Mouse (Mus musculus) embryonic facial prominence, embryonic 15.5 days (tissue): Measurements from ENCODE around the gene Adarb1. TPM values are rescaled to one million over a fixed set of nuclear protein-coding genes. Genes with fewer than 3 reads are reported as not detected.
"Not testable (repeated sequence)": the region's sequence is repeated elsewhere in the genome, so short reads cannot be mapped to it uniquely, and the experiment has no call there.

Source experiments
- ATAC-seq: fragments of 200-750 bp; cut with Nextera tagmentation; 2 replicates; pipeline ENCODE4 v1.8.0; 2017; ENCODE audit warnings: low read depth, moderate TSS enrichment; ENCODE audit not compliant: insufficient number of reproducible peaks, low FRiP score, low TSS enrichment
- H3K27ac ChIP-seq: fragments of 300-500 bp; sonication (generic); replicated peaks from 2 replicates; pipeline ENCODE4 v1.5.1; 2015; ENCODE audit warnings: mild to moderate bottlenecking, inconsistent platforms
- H3K27me3 ChIP-seq: fragments of 300-500 bp; sonication (generic); 2 replicates; pipeline ENCODE4 v1.6.1; 2015; ENCODE audit warnings: inconsistent platforms
- H3K36me3 ChIP-seq: fragments of 300-500 bp; sonication (generic); 2 replicates; pipeline ENCODE4 v1.6.1; 2015; ENCODE audit warnings: mild to moderate bottlenecking, inconsistent platforms
- H3K4me1 ChIP-seq: fragments of 300-500 bp; sonication (generic); 2 replicates; pipeline ENCODE4 v1.6.1; 2015; ENCODE audit warnings: inconsistent platforms
- H3K4me2 ChIP-seq: fragments of 300-500 bp; sonication (generic); replicated peaks from 2 replicates; pipeline ENCODE4 v1.6.1; 2015; ENCODE audit warnings: mild to moderate bottlenecking, inconsistent platforms
- H3K4me3 ChIP-seq: fragments of 300-500 bp; sonication (generic); replicated peaks from 2 replicates; pipeline ENCODE4 v1.5.1; 2015; ENCODE audit warnings: mild to moderate bottlenecking, inconsistent platforms
- H3K9ac ChIP-seq: fragments of 300-500 bp; sonication (generic); 2 replicates; pipeline ENCODE4 v1.6.1; 2015; ENCODE audit warnings: inconsistent platforms
- H3K9me3 ChIP-seq: fragments of 300-500 bp; sonication (generic); replicated peaks from 2 replicates; pipeline ENCODE4 v1.6.1; 2016; ENCODE audit warnings: inconsistent platforms
- WGBS: fragments of 180-500 bp; shearing (Covaris S2); methylation state at CpG from one replicate; pipeline ENCODE4 v1.1.7; 2015; 5-methylcytosine and 5-hydroxymethylcytosine counted together
- polyA plus RNA-seq: library from polyadenylated mRNA; unstranded; fragments of >200 nt; fragmentation: Nextera tagmentation; extraction: Ambion mirVana; gene quantifications from 2 replicates; pipeline ENCODE4 v1.2.1, GENCODE M21; 2015

The Adarb1 gene
- polyA plus RNA-seq, 1 experiment from 2014 or later: 5.2 TPM

- Histone ChIP-seq H3K9ac (no peak overlapping the region), H3K9me3 (no peaks in the 10 kb centered on the region), H3K4me1 (peaks cover 10% of the 10 kb centered on the region; the same call in 1 of the 2 replicates), H3K27me3 (no peaks in the 10 kb centered on the region), H3K36me3 (no peaks in the 10 kb centered on the region), H3K27ac (no peak overlapping the region), H3K4me3 (no peak overlapping the region), H3K4me2 (no peak overlapping the region)
- 68% methylated on average over 8 of the region's 8 CpGs for WGBS
- ATAC-seq: no peak
These were observed 128.5 kb downstream of the Adarb1 start for GRCm38 (mm10) chr10:77289559-77289958.

DNA sequence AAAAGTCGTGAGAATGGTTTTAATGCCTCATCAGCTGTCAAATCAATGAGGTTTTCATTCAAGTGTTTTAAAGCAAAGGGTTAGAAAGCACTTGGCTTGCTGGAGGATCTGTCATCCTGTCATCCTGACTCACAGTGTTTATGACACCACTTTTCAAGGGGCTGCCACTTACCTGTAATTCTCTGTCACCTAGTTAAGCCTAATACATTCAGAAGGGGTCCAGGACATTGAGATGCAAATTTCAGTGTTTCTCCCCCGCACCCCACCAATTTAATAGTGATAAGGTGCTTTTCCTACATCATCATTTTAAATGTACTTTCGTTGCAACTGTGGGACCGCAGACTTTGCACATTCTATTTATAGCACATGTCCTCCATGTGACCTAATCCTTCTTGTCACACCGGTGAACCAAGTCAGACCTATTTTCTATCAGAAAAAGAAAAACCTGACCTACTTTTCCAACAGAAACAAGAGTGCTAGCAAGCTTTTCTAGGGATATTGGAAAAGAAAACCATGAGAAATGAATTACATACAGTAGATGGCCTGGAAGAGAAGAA is 129.4 kb downstream of the Adarb1 start:
- no peaks in the 10 kb centered on the region for H3K27me3 ChIP-seq
- no peak overlapping the region; the same call in 1 of the 2 replicates for H3K4me2 ChIP-seq
- WGBS: 28% methylated on average over 5 of the region's 5 CpGs
- no peaks in the 10 kb centered on the region for H3K36me3 ChIP-seq
- no peak overlapping the region for H3K4me3 ChIP-seq
- no peaks in the 10 kb centered on the region for H3K9me3 ChIP-seq
- H3K27ac ChIP-seq: no peak overlapping the region
- no peak overlapping the region for H3K9ac ChIP-seq
- H3K4me1 ChIP-seq: peaks cover 10% of the 10 kb centered on the region; the same call in 1 of the 2 replicates
- no peak for ATAC-seq

GRCm38 (mm10) chr10:77287626-77288025 is 130.4 kb downstream of the Adarb1 start:
- ATAC-seq: no peak
- 62% methylated on average over 8 of the region's 8 CpGs for WGBS
- no peak overlapping the region for H3K27ac ChIP-seq

DNA sequence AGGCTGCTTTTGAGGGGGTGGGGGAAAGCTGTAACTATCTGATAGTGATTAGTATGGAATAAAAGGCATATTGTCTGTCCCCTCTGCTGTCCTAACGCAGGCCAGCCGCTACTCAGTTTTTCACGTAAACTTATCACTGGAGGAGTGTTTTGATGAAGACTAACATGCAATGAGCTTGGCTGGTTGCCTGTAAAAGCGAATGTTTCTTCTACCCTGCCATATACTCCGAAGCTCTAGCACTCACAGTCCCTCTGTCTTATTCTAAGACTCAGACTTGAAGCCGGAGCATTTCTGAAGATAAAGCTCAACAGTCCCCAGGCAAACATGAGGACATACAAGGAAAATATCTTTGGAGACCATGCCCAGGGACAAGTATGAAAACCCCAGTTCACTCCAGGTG is 133.2 kb downstream of the Adarb1 start:
- Histone ChIP-seq H3K27me3 (peaks cover 7% of the 10 kb centered on the region; the same call in 1 of the 2 replicates), H3K9ac (no peak overlapping the region), H3K4me3 (no peak overlapping the region), H3K9me3 (no peaks in the 10 kb centered on the region), H3K27ac (no peak overlapping the region), H3K36me3 (no peaks in the 10 kb centered on the region), H3K4me2 (no peak overlapping the region), H3K4me1 (peaks cover 10% of the 10 kb centered on the region; the same call in 1 of the 2 replicates)
- ATAC-seq: no peak
- 49% methylated on average over 6 of the region's 6 CpGs for WGBS

More at GRCm38 (mm10) chr10:77287626-77288025, 130.4 kb downstream of the Adarb1 start:
- Histone ChIP-seq H3K4me2 (no peak overlapping the region), H3K4me1 (peaks cover 10% of the 10 kb centered on the region; the same call in 1 of the 2 replicates), H3K27me3 (no peaks in the 10 kb centered on the region), H3K9ac (no peak overlapping the region), H3K36me3 (no peaks in the 10 kb centered on the region), H3K9me3 (no peaks in the 10 kb centered on the region), H3K4me3 (no peak overlapping the region)

- H3K27me3 ChIP-seq: peaks cover 7% of the 10 kb centered on the region; the same call in 1 of the 2 replicates
- H3K4me3 ChIP-seq: no peak overlapping the region
- ATAC-seq: no peak
- no peak overlapping the region for H3K4me2 ChIP-seq
- H3K27ac ChIP-seq: no peak overlapping the region
- 17% methylated on average over 6 of the region's 6 CpGs for WGBS
- no peak overlapping the region for H3K9ac ChIP-seq
- H3K36me3 ChIP-seq: no peaks in the 10 kb centered on the region
- no peaks in the 10 kb centered on the region for H3K9me3 ChIP-seq
- H3K4me1 ChIP-seq: no peaks in the 10 kb centered on the region
These were observed 135.2 kb downstream of the Adarb1 start for GRCm38 (mm10) chr10:77282822-77283221.

- H3K9ac ChIP-seq, ATAC-seq, H3K9me3 ChIP-seq, H3K27me3 ChIP-seq, H3K36me3 ChIP-seq, H3K4me3 ChIP-seq, H3K4me1 ChIP-seq, H3K4me2 ChIP-seq, H3K27ac ChIP-seq: not testable (repeated sequence)
- WGBS: 48% methylated on average over 1 of the region's 1 CpGs
These were observed 136.0 kb downstream of the Adarb1 start for GRCm38 (mm10) chr10:77282085-77282484.

DNA sequence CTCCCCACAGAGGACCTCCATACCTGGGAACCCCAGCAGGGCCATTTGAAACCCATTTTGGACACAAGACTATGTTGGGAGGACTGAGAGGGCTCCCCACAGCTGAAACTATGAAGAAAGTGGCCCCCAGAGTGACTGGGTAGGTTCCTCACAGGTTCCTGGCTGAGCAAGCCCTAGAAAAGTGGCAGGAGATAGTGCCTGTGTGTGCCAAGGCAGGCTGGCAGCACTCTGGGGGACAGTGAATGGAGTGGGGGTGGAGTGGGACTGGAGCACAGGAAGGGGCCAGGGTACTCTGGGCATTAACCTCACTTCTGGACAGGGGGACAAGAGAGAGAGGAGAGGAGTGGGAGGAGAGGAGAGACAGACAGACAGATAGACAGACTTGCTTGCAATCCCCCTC is 144.3 kb downstream of the Adarb1 start:
- Histone ChIP-seq H3K9ac (no peak overlapping the region), H3K4me1 (no peaks in the 10 kb centered on the region), H3K36me3 (peaks cover 20% of the 10 kb centered on the region), H3K4me3 (no peak overlapping the region), H3K9me3 (no peaks in the 10 kb centered on the region), H3K4me2 (no peak overlapping the region), H3K27me3 (no peaks in the 10 kb centered on the region), H3K27ac (no peak overlapping the region)
- no peak for ATAC-seq

DNA sequence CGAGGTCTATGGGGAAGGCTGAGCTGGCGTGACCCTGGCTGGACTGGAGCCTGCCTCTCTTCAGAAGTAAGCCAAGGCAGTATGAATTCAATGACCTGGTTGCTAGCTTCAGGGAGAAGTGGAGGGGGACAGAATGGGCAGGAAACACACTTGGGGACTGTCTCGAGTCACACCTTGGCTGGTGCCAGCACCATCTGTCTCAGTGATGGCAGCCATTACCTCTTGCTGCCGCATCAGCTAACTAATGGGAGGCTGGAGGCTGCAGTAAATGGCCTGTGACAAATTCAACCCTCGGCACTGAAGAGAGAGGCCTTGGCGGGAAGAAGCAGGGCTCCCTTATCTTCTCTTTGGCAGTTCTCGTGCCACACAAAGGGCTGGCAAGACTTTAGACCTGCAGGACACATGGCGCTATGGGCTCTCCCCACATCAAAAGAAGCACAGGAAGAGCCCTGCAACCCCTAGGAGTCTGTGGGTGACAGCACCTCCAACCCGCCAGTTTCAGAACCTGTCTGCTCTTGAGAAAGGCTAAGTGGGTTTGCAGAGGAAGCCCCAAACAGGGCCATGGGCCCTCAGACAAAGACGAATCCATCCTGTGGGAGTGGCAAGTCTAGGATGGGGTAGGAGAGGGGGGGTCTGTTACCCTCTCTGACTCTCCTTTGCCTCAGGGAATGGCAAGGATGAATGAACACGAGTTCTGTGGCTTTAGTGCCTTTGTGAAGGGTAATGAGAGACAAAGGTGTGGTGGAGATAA is 144.9 kb downstream of the Adarb1 start:
- H3K4me1 ChIP-seq: no peaks in the 10 kb centered on the region
- no peak for ATAC-seq
- WGBS: 63% methylated on average over 11 of the region's 11 CpGs
- H3K9me3 ChIP-seq: no peaks in the 10 kb centered on the region
- no peak overlapping the region for H3K9ac ChIP-seq
- peaks cover 26% of the 10 kb centered on the region for H3K36me3 ChIP-seq
- no peak overlapping the region for H3K27ac ChIP-seq
- no peak overlapping the region for H3K4me2 ChIP-seq
- H3K27me3 ChIP-seq: no peaks in the 10 kb centered on the region
- H3K4me3 ChIP-seq: no peak overlapping the region

- Histone ChIP-seq H3K27me3 (no peaks in the 10 kb centered on the region), H3K27ac (no peak overlapping the region), H3K9ac (no peak overlapping the region), H3K9me3 (no peaks in the 10 kb centered on the region), H3K4me3 (no peak overlapping the region), H3K4me2 (no peak overlapping the region), H3K4me1 (no peaks in the 10 kb centered on the region), H3K36me3 (peaks cover 66% of the 10 kb centered on the region)
- WGBS: 80% methylated on average over 7 of the region's 7 CpGs
- ATAC-seq: no peak
These were observed 148.9 kb downstream of the Adarb1 start for GRCm38 (mm10) chr10:77269129-77269528.

DNA sequence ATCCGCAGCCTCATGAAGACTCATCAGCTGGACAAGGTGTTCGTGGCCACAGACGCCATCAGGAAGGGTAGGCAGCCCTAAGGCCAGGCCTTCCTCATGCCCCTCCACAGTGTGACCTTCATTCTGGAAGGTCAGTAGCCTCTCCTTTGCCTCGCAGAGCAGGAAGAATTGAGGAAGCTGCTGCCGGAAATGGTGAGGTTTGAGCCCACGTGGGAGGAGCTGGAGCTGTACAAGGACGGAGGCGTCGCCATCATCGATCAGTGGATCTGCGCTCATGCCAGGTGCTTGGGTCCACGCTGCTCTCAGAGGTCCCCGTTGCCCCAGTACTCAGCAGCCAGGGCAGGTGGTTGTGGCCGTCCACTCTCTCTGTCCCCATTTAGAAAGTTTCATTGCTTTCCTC is 151.0 kb downstream of the Adarb1 start:
- ATAC-seq: no peak
- Histone ChIP-seq H3K4me3 (no peak overlapping the region), H3K4me1 (no peaks in the 10 kb centered on the region), H3K36me3 (peaks cover 87% of the 10 kb centered on the region), H3K27ac (no peak overlapping the region), H3K4me2 (no peak overlapping the region), H3K9me3 (no peaks in the 10 kb centered on the region), H3K9ac (no peak overlapping the region), H3K27me3 (no peaks in the 10 kb centered on the region)
- 87% methylated on average over 14 of the region's 14 CpGs for WGBS

DNA sequence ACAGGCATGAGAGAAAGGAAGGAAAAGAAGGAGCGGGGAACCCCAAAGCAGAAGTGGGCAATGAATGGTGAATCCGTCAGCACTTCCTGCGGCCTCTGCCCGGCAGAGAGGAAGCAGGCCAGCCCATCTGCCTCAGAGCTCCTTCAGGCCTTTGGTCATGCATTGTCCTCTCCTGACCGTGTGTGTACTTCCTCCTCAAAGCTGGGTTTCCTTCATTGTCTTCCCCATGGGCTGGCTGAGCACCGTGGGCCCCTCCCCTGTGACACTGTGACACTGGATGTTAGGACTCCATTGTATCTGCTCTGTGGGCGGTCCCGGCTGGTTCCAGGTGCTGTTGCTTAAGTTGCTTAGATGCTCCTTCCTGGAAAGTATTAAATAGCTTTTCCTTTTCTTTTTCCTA is 151.8 kb downstream of the Adarb1 start:
- no peaks in the 10 kb centered on the region for H3K4me1 ChIP-seq
- no peaks in the 10 kb centered on the region for H3K9me3 ChIP-seq
- WGBS: 71% methylated on average over 8 of the region's 8 CpGs
- H3K36me3 ChIP-seq: peaks cover 95% of the 10 kb centered on the region
- ATAC-seq: no peak
- H3K27me3 ChIP-seq: no peaks in the 10 kb centered on the region
- H3K9ac ChIP-seq: no peak overlapping the region
- H3K4me3 ChIP-seq: no peak overlapping the region
- no peak overlapping the region for H3K27ac ChIP-seq
- no peak overlapping the region for H3K4me2 ChIP-seq
